Mouse (Mus musculus) small intestine, adult 2 months (tissue): ENCODE measurements around the gene Tada2a. TPM values are rescaled to one million over a fixed set of nuclear protein-coding genes. Genes with fewer than 3 reads are reported as not detected.
A peak's percentile ranks its signal among the peaks of the same experiment; 100 is the strongest.

Experiments used
- H3K27ac ChIP-seq: fragments of 200-500 bp; 2 replicates; pipeline ENCODE4 v1.5.1; 2012; ENCODE audit warnings: low read depth, low read length, control low read depth, inconsistent platforms; ENCODE audit not compliant: insufficient read depth
- H3K27me3 ChIP-seq: fragments of 200-500 bp; 2 replicates; pipeline ENCODE4 v1.6.1; 2012; ENCODE audit warnings: mild to moderate bottlenecking, moderate library complexity, low read length, inconsistent platforms; ENCODE audit not compliant: control insufficient read depth, insufficient read depth
- H3K36me3 ChIP-seq: fragments of 200-500 bp; 2 replicates; pipeline ENCODE4 v1.6.1; 2012; ENCODE audit warnings: mild to moderate bottlenecking, low read length, control low read depth, inconsistent platforms; ENCODE audit not compliant: control insufficient read depth, insufficient read depth
- H3K4me1 ChIP-seq: fragments of 200-500 bp; 2 replicates; pipeline ENCODE4 v1.6.1; 2012; ENCODE audit warnings: low read length, inconsistent platforms, mixed read lengths; ENCODE audit not compliant: control insufficient read depth, insufficient read depth, insufficient read length
- H3K4me3 ChIP-seq: fragments of 200-500 bp; 2 replicates; pipeline ENCODE4 v1.5.1; 2012; ENCODE audit warnings: low read depth, mild to moderate bottlenecking, control low read depth, inconsistent platforms, low read length, moderate library complexity
- CTCF ChIP-seq: fragments of 200-500 bp; IDR thresholded peaks from 2 replicates; pipeline ENCODE4 v1.5.1; 2012; ENCODE audit warnings: low read depth, mild to moderate bottlenecking, control low read depth, inconsistent platforms, low read length, moderate library complexity, mixed read lengths; ENCODE audit not compliant: insufficient replicate concordance, insufficient read length; ENCODE audit errors: extremely low read depth
- POLR2A ChIP-seq: fragments of 200-500 bp; IDR thresholded peaks from 2 replicates; pipeline ENCODE4 v1.6.1; 2012; ENCODE audit warnings: low read depth, mild to moderate bottlenecking, control low read depth, inconsistent platforms, low read length, moderate library complexity
- WGBS: fragments of 180-500 bp; shearing (Covaris S2); methylation state at CpG from one replicate; pipeline ENCODE4 v1.1.7; 2018; 5-methylcytosine and 5-hydroxymethylcytosine counted together
- polyA plus RNA-seq: library from polyadenylated mRNA; depleted of rRNA; stranded (reverse); fragments of >200 nt; gene quantifications from 2 replicates; pipeline ENCODE4 v1.2.3, GENCODE M21; 2012

Gene Tada2a
- polyA plus RNA-seq, 1 experiment, result 1.0 TPM

GRCm38 (mm10) chr11:84156535-84157262 is 27.3 kb upstream of the Tada2a start:
- Histone ChIP-seq H3K27me3 (no peaks in the 10 kb centered on the region), H3K36me3 (peaks cover 35% of the 10 kb centered on the region), H3K27ac (peak overlapping the region; percentile 86), H3K4me1 (peaks cover 13% of the 10 kb centered on the region; the same call in 1 of the 2 replicates), H3K4me3 (no peak overlapping the region)
- 35% methylated on average over 4 of the region's 4 CpGs for WGBS
- TF ChIP-seq POLR2A (no peak), CTCF (no peak)

GRCm38 (mm10) chr11:84150884-84151283 is 21.5 kb upstream of the Tada2a start:
- Histone ChIP-seq H3K4me3 (no peak overlapping the region), H3K27me3 (no peaks in the 10 kb centered on the region), H3K36me3 (peaks cover 44% of the 10 kb centered on the region), H3K27ac (no peak overlapping the region), H3K4me1 (peaks cover 6% of the 10 kb centered on the region; the same call in 1 of the 2 replicates)
- WGBS, result 63% methylated on average over 2 of the region's 2 CpGs
- TF ChIP-seq CTCF (peak; percentile 51; the same call in 1 of the 2 replicates), POLR2A (no peak)

GRCm38 (mm10) chr11:84146081-84146480 is 16.7 kb upstream of the Tada2a start:
- WGBS, result 25% methylated on average over 3 of the region's 3 CpGs
- Histone ChIP-seq H3K4me1 (peaks cover 11% of the 10 kb centered on the region; the same call in 1 of the 2 replicates), H3K36me3 (peaks cover 32% of the 10 kb centered on the region), H3K27me3 (no peaks in the 10 kb centered on the region), H3K27ac (peak overlapping the region; percentile 59), H3K4me3 (no peak overlapping the region)
- no peak for TF ChIP-seq POLR2A
- TF ChIP-seq CTCF, result no peak

GRCm38 (mm10) chr11:84145201-84145798 is 15.9 kb upstream of the Tada2a start:
- TF ChIP-seq CTCF (no peak), POLR2A (no peak)
- H3K4me3 ChIP-seq, result no peak overlapping the region
- peaks cover 11% of the 10 kb centered on the region; the same call in 1 of the 2 replicates for H3K4me1 ChIP-seq
- peaks cover 28% of the 10 kb centered on the region for H3K36me3 ChIP-seq
- H3K27me3 ChIP-seq, result no peaks in the 10 kb centered on the region
- 72% methylated on average over 10 of the region's 10 CpGs for WGBS
- no peak overlapping the region; the same call in 1 of the 2 replicates for H3K27ac ChIP-seq

DNA sequence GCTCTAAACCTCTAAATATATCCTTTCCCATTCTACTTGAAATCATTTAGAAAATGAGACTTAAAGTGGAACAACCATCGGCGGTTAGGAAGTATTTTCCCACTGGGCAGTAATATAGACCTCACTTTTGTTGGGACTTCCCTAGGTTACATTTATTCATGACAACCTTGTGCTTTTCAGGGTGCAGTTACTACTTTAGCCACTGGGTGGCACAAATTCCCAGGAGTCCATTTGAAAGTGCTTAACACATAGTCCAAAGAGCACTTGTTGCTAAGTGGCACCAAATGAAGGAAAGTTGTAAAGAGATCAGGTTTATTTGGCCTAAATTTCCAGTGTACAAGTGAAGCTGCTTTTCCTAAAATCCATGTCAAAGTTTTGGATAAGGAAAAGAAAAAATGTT is 12.4 kb upstream of the Tada2a start:
- H3K27ac ChIP-seq, result no peak overlapping the region
- TF ChIP-seq CTCF (no peak), POLR2A (no peak)
- peaks cover 11% of the 10 kb centered on the region; the same call in 1 of the 2 replicates for H3K4me1 ChIP-seq
- H3K4me3 ChIP-seq, result no peak overlapping the region
- H3K36me3 ChIP-seq, result peaks cover 6% of the 10 kb centered on the region
- 39% methylated on average over 2 of the region's 2 CpGs for WGBS
- H3K27me3 ChIP-seq, result peaks cover 3% of the 10 kb centered on the region; the same call in 1 of the 2 replicates

GRCm38 (mm10) chr11:84136453-84136852 is 7.1 kb upstream of the Tada2a start:
- H3K27me3 ChIP-seq, result peaks cover 3% of the 10 kb centered on the region; the same call in 1 of the 2 replicates
- no peak overlapping the region for H3K4me3 ChIP-seq
- 90% methylated on average over 3 of the region's 3 CpGs for WGBS

DNA sequence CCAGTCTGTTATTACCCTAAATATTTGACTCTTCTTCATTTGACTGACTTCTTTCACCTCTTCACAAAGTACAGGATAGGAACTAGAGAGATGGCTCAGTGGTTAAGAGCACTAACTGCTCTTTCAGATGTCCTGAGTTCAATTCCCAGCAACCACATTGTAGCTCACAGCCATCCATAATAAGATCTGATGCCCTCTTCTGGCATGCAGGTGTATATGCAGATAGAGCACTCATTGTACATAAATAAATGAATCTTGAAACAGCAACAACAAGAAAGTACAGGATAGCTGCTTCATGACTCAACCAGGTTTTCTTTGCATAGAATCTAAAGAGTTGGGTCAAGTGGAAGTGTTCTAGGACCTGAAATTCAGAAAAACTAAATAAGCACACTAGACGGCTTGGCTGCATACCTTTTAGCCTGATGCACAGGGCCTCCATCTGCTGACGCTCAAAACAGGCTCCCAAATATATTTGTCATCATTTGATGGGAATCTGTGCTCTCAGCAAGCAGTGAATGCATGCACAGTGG is 5.0 kb upstream of the Tada2a start:
- no peak overlapping the region for H3K27ac ChIP-seq
- peaks cover 3% of the 10 kb centered on the region; the same call in 1 of the 2 replicates for H3K27me3 ChIP-seq
- no peaks in the 10 kb centered on the region for H3K4me1 ChIP-seq
- no peak overlapping the region for H3K4me3 ChIP-seq
- TF ChIP-seq CTCF (no peak), POLR2A (no peak)
- no peaks in the 10 kb centered on the region for H3K36me3 ChIP-seq
- WGBS, result 92% methylated on average over 2 of the region's 2 CpGs

More at GRCm38 (mm10) chr11:84136453-84136852, 7.1 kb upstream of the Tada2a start:
- no peaks in the 10 kb centered on the region for H3K36me3 ChIP-seq
- no peak for TF ChIP-seq CTCF
- TF ChIP-seq POLR2A, result no peak
- H3K4me1 ChIP-seq, result no peaks in the 10 kb centered on the region
- no peak overlapping the region for H3K27ac ChIP-seq
